Mouse (Mus musculus) kidney, adult 2 months (tissue): ENCODE data around the gene Tspear. TPM values are rescaled to one million over a fixed set of nuclear protein-coding genes. Genes with fewer than 3 reads are reported as not detected.

Experiments
- DNase-seq: peaks from one replicate; pipeline ENCODE4 v3.0.0; 2021
- H3K27ac ChIP-seq: fragments of 200-500 bp; 2 replicates; pipeline ENCODE4 v1.5.1; 2012; ENCODE audit warnings: low read depth, low read length, control low read depth, inconsistent platforms; ENCODE audit not compliant: insufficient read depth
- H3K27me3 ChIP-seq: fragments of 200-500 bp; replicated peaks from 2 replicates; pipeline ENCODE4 v1.6.1; 2012; ENCODE audit warnings: mild to moderate bottlenecking, moderate library complexity, low read length, inconsistent platforms; ENCODE audit not compliant: control insufficient read depth, insufficient read depth
- H3K36me3 ChIP-seq: fragments of 200-500 bp; 2 replicates; pipeline ENCODE4 v1.6.1; 2012; ENCODE audit warnings: mild to moderate bottlenecking, moderate library complexity, low read length, inconsistent platforms; ENCODE audit not compliant: control insufficient read depth, insufficient read depth
- H3K4me1 ChIP-seq: fragments of 200-500 bp; 2 replicates; pipeline ENCODE4 v1.6.1; 2011; ENCODE audit warnings: low read length; ENCODE audit not compliant: control insufficient read depth, insufficient read depth
- H3K4me3 ChIP-seq: fragments of 200-500 bp; 2 replicates; pipeline ENCODE4 v1.5.1; 2011; ENCODE audit warnings: mild to moderate bottlenecking, low read depth, low read length, control low read depth; ENCODE audit not compliant: insufficient read depth
- CTCF ChIP-seq: fragments of 200-500 bp; conservative IDR thresholded peaks from 2 replicates; pipeline ENCODE4 v1.5.1; 2011; ENCODE audit warnings: low read depth, mild to moderate bottlenecking, control low read depth, low read length, moderate library complexity, mixed read lengths; ENCODE audit not compliant: insufficient read depth, insufficient read length
- POLR2A ChIP-seq: fragments of 200-500 bp; IDR thresholded peaks from one replicate; pipeline ENCODE4 v1.6.1; 2011; ENCODE audit warnings: low read depth, low read length, control low read depth
- WGBS: fragments of 180-500 bp; shearing (Covaris S2); methylation state at CpG from one replicate; pipeline ENCODE4 v1.1.7; 2018; 5-methylcytosine and 5-hydroxymethylcytosine counted together
- polyA plus RNA-seq: library from polyadenylated mRNA; depleted of rRNA; stranded (reverse); fragments of >200 nt; gene quantifications from 2 replicates; pipeline ENCODE4 v1.2.3, GENCODE M21; 2012; rRNA removed

Gene Tspear
- polyA plus RNA-seq, 1 experiment: 1.2 TPM

DNA sequence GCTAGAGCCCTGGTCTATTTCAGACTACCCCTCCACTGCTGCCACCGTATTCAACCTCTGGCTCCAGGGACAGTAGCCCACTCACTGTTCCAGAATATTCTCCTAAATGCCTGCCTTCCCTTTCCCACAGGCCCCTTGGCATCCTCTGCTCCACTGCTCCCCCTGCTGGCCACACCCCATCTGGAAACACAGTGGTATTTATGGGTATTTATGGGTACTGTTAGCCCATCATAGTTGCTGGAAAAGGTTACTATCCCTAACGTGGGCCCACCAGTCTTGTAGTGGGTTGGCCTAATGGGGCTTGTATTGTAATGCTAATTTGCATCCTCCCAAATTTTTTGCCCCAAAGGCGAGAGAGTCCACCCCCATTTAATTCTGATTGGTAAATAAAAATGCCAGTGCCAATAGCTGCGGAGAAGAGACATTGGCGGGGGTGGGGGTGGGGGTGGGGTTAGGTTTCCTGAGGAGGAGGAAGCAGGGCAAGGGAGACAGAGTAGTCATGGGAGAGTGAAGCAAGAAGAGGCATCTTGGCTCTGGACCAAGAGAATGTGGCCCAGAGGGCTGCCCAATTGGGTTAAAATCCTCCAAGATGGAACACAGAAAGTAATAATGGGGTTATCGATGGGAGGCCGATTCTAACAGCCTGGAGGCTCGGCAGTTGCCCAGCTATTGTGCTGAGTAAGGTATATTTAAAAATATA lies 230.4 kb downstream of the Tspear start:
- TF ChIP-seq POLR2A (no peak), CTCF (peak; percentile 89)
- no peaks in the 10 kb centered on the region for H3K36me3 ChIP-seq
- no peaks in the 10 kb centered on the region for H3K27me3 ChIP-seq
- H3K27ac ChIP-seq: no peak overlapping the region
- no peak overlapping the region for H3K4me3 ChIP-seq
- WGBS: 57% methylated on average over 8 of the region's 8 CpGs
- no peaks in the 10 kb centered on the region for H3K4me1 ChIP-seq
- peak; percentile 63 for DNase-seq

DNA sequence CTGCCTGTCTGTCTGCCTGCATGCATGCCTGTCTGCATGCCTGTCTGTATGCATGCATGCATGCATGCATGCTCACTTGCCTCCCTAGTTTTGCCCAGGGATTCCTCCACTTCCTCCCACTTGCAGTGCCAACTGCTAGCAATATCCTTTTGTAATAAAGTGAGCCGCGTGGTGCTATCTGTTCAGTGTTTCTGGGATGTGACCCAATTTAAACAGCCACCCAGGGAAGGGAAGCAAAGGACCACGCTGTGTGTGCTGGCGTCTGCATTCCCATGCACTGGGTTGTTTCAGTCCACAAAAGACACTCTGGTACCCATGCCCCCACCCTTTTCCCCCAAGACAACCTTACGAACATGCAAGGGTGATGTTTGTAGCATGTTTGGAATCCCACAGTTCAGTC lies 234.6 kb downstream of the Tspear start:
- WGBS: 54% methylated on average over 5 of the region's 5 CpGs
- Histone ChIP-seq H3K4me1 (no peaks in the 10 kb centered on the region), H3K4me3 (no peak overlapping the region), H3K36me3 (no peaks in the 10 kb centered on the region), H3K27ac (no peak overlapping the region), H3K27me3 (no peaks in the 10 kb centered on the region)
- TF ChIP-seq CTCF (no peak), POLR2A (no peak)
- no peak for DNase-seq

DNA sequence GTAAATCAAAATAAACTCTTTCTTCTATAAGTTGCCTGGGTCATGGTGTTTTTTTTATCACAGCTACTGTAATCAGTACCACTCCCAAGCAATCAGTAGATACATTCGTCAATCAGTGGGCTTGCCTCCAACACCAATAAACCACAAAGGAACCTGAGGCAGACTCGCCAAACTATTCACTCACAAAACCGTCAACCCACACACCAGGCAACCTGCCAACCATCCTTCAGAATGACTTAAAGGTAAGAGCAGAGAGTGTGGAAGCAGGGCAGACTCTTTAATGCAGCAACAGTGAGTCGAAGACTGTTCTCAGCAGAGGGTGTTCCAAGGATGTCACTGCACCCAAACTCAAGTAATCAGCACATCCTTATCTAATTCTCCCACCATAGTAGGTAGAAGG lies 236.3 kb downstream of the Tspear start:
- Histone ChIP-seq H3K27ac (no peak overlapping the region), H3K36me3 (no peaks in the 10 kb centered on the region), H3K4me3 (no peak overlapping the region), H3K4me1 (no peaks in the 10 kb centered on the region), H3K27me3 (no peaks in the 10 kb centered on the region)
- TF ChIP-seq POLR2A (no peak), CTCF (no peak)
- 52% methylated on average over 4 of the region's 4 CpGs for WGBS
- no peak for DNase-seq

DNA sequence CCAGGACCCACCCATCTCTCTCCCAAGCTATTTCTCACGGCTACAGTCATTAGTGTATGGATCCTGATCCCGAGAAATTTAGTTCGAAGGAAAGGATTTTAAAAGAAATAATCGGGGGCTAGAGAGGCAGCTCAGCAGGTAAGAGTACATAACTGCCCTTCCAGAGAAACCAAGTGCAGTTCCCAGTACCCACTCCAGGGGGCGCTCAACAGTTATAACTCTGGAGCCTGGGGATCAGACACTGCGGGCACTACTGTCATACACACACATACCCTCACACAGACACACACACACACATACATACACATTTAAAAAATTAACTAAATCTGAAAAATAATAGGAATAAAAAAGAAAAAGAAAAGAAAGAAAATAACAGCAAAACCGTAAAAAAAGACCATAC lies 239.8 kb downstream of the Tspear start:
- WGBS: 30% methylated on average over 7 of the region's 7 CpGs
- H3K27ac ChIP-seq: no peak overlapping the region
- TF ChIP-seq POLR2A (no peak), CTCF (peak; percentile 64)
- H3K36me3 ChIP-seq: no peaks in the 10 kb centered on the region
- no peaks in the 10 kb centered on the region for H3K4me1 ChIP-seq
- no peaks in the 10 kb centered on the region for H3K27me3 ChIP-seq
- H3K4me3 ChIP-seq: no peak overlapping the region
- DNase-seq: peak; percentile 47

DNA sequence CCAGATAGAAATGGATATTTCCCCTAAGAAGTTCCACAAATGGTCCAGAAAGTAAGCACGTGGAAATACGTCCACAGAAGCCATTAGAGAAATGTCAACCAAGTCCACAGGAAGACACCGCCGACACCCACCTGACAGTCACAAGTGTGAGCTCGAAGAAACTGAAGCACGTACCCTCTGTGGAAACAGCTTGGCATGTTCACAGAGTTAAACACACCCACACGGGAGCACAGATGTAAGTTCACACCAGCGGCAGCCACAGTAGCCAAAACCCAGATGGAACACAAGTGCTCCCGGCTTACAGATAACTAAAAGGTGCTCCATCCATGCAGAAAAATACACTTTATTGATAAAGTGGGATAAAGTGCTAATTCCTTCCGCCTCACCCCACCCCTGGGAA lies 241.0 kb downstream of the Tspear start:
- no peak overlapping the region for H3K4me3 ChIP-seq
- TF ChIP-seq CTCF (no peak), POLR2A (no peak)
- H3K27me3 ChIP-seq: no peaks in the 10 kb centered on the region
- no peaks in the 10 kb centered on the region for H3K4me1 ChIP-seq
- H3K27ac ChIP-seq: no peak overlapping the region
- no peak for DNase-seq
- 79% methylated on average over 10 of the region's 10 CpGs for WGBS
- H3K36me3 ChIP-seq: no peaks in the 10 kb centered on the region

Other genes with a start within 250 kb of the Tspear start
- gene Fam207a, start 170.8 kb upstream of the Tspear start, polyA plus RNA-seq: 30.5 and 31.4 TPM in 2 replicates
- 6.5 and 13.6 TPM in 2 replicates for gene Itgb2, start 156.3 kb upstream of the Tspear start, polyA plus RNA-seq
- 321 and 342 TPM in 2 replicates for gene Pttg1ip, start 104.8 kb upstream of the Tspear start, polyA plus RNA-seq
- gene Sumo3, start 80.5 kb upstream of the Tspear start, polyA plus RNA-seq: 241 and 269 TPM in 2 replicates
- not detected in 2 replicates for gene Gm49325, start 80.4 kb upstream of the Tspear start, polyA plus RNA-seq
- 29.9 and 33.8 TPM in 2 replicates for gene Ube2g2, start 64.3 kb upstream of the Tspear start, polyA plus RNA-seq
- gene Gm19402, start 4.2 kb downstream of the Tspear start, polyA plus RNA-seq: not detected in 2 replicates
- gene Gm9508, start 10.7 kb downstream of the Tspear start, polyA plus RNA-seq: not detected in 2 replicates
- gene Gm10272, start 20.1 kb downstream of the Tspear start, polyA plus RNA-seq: not detected in 2 replicates
- gene Gm10024, start 24.9 kb downstream of the Tspear start, polyA plus RNA-seq: not detected in 2 replicates
- not detected in 2 replicates for gene Gm10142, start 29.2 kb downstream of the Tspear start, polyA plus RNA-seq
- not detected in 2 replicates for gene Krtap12-1, start 34.0 kb downstream of the Tspear start, polyA plus RNA-seq
- not detected in 2 replicates for gene Gm10100, start 39.9 kb downstream of the Tspear start, polyA plus RNA-seq
- gene Gm18596, start 56.1 kb downstream of the Tspear start, polyA plus RNA-seq: not detected in 2 replicates
- gene Gm9736, start 64.8 kb downstream of the Tspear start, polyA plus RNA-seq: not detected in 2 replicates
- not detected in 2 replicates for gene Gm3233, start 73.1 kb downstream of the Tspear start, polyA plus RNA-seq
- gene Gm3238, start 84.8 kb downstream of the Tspear start, polyA plus RNA-seq: not detected in 2 replicates
- gene Gm7138, start 90.4 kb downstream of the Tspear start, polyA plus RNA-seq: not detected in 2 replicates
- gene Gm3250, start 96.0 kb downstream of the Tspear start, polyA plus RNA-seq: not detected in 2 replicates
- gene Gm7137, start 101.6 kb downstream of the Tspear start, polyA plus RNA-seq: not detected in 2 replicates
- gene Gm9639, start 108.5 kb downstream of the Tspear start, polyA plus RNA-seq: not detected in 2 replicates
- not detected in 2 replicates for gene Gm19668, start 112.6 kb downstream of the Tspear start, polyA plus RNA-seq
- gene Gm9507, start 125.3 kb downstream of the Tspear start, polyA plus RNA-seq: not detected in 2 replicates
- not detected in 2 replicates for gene Gm2696, start 128.1 kb downstream of the Tspear start, polyA plus RNA-seq
- gene Krtap10-4, start 140.5 kb downstream of the Tspear start, polyA plus RNA-seq: not detected in 2 replicates
- not detected in 2 replicates for gene Krtap10-10, start 149.4 kb downstream of the Tspear start, polyA plus RNA-seq
- gene Gm36176, start 160.2 kb downstream of the Tspear start, polyA plus RNA-seq: not detected in 2 replicates
- not detected in 2 replicates for gene Gm10318, start 166.3 kb downstream of the Tspear start, polyA plus RNA-seq
- not detected in 2 replicates for gene Gm3285, start 175.4 kb downstream of the Tspear start, polyA plus RNA-seq
- 8.4 and 8.6 TPM in 2 replicates for gene Lrrc3, start 216.0 kb downstream of the Tspear start, polyA plus RNA-seq